Mouse (Mus musculus) erythroblast, embryonic 14.5 days (primary cell): ENCODE measurements around the gene Pik3cb.

ENCODE experiments used
- GATA1 ChIP-seq: IDR thresholded peaks from 2 replicates; pipeline ENCODE4 v1.6.1; 2012; ENCODE audit warnings: low read length, inconsistent platforms, mixed read lengths
- TAL1 ChIP-seq: IDR thresholded peaks from 3 replicates; pipeline ENCODE4 v1.6.1; 2012; ENCODE audit warnings: low read length, inconsistent platforms, mixed read lengths

- TF ChIP-seq GATA1 (no peak), TAL1 (no peak)
These were observed 19.5 kb upstream of the Pik3cb start for GRCm38 (mm10) chr9:99159932-99160331.
